Mouse (Mus musculus): ENCODE results near the gene Ankrd34a. TPM values are rescaled to one million over a fixed set of nuclear protein-coding genes. Genes with fewer than 3 reads are reported as not detected.

The Ankrd34a gene
- 0.06 and 0.07 TPM in 2 replicates for polyA plus RNA-seq (2012; ENCODE audit: low replicate concordance)

GRCm38 (mm10) chr3:96596228-96596707 lies at the start of gene Ankrd34a:
Gene Ankrd34a (plus strand): TSS chr3:96596636.

DNA sequence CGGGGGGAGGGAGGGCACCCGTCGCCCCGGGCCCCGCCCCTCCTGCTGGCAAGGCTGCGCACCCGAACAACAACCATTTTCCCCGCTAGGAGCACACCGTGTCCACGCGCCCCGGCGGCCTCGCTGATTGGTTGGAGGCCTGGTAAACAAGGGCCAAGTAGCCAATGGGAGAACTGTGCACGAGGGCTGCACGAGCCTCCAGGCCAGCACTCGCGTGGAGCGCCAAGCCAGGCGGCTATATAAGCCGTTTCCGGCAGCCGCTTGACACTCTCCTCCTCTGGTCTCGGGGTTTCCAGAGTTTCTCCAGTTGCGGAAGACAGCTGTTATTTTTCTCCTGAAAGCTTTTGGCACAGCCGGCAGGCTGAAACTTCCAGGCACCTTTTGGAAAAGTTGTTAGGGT lies 38.7 kb upstream of the Ankrd34a start, which contains the start of gene Txnip:
Gene Txnip, plus strand, starts transcription at position 264 of the 400 bp plus-strand sequence.

DNA sequence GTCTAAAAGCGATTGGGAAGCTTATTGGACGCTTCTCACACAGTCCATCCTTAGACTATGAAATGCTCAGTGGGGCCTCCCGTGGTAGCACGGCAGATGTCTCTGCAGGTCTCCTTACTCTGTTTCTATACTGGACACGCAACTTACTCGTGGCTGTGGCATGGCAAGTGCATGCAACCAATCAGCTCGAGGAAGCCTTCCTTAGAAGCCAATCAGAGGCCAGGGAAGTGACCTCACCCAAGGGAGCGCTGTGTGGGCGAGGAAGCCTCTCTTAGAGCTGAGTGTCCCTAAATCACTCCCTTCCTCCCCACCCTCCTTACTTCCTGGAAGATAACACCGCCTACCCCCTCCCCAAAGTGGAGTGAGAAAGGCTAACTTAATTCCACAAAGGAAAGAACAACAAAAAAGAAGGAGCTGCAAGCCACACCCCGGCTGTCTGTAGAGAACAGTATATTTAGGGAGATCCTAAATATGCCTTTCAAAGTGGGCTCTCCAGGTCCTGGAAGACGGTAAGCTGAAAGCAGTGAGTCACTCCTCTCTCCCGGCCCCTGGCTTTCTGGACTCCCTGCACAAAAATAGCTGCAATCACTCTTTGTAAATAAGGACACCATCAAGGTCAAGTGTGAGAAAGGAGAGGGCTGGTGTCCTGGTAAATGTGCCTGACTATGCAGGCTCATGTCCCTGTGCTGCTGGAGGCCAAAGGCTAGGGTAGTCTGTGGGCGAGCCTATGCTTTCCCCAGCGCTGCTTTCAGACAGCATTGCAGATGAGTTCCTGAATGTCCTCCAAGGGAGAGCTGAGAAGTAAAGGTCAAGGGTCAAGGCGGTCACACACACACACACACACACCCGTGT lies 19.5 kb upstream of the Ankrd34a start, which contains the start of gene Gm16253:
Gene Gm16253, plus strand, starts transcription at position 295 of the 852 bp plus-strand sequence.

DNA sequence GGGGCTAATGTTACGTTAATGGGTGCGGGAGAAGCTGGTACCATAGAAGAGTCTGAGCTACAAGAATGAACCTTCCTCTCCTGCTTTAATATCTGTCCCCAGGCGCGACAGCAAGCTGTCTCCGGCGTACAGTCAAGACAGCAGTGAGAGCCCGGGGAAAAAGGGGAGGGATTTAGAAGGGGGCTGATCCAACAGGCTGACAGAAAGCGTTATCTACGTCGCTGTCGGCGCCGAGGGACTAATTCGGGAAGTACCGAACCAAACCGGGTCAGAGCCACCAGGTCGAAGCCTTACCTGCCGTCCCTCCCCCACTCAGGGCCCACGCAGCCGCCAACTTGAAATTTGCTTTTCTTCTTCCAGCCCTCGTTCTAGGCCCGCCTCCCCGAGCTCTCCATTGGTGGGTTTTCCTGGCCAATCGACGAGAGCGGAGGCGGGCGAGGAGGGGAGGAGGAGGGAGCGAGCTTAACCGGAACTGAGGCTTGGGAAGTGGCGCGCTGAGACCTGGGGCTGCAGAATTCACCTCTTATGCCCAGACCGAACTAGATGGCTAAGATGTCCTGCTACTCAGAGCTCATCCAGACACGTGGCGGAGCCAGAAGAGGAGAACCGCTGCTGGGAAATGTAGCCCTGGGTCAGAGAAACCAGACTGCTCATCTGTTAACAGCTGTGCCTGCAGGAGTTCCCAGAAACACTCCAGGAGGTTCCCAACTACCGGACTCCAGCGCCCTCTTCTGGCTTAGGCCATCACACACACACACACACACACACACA lies 2.5 kb upstream of the Ankrd34a start, which contains the start of gene Polr3gl:
Gene Polr3gl, minus strand, starts transcription at position 392 of the 771 bp plus-strand sequence.

GRCm38 (mm10) chr3:96600639-96601250 lies 4.3 kb downstream of the Ankrd34a start, which contains the start of gene Lix1l:
Gene Lix1l (plus strand): TSS chr3:96601149.

DNA sequence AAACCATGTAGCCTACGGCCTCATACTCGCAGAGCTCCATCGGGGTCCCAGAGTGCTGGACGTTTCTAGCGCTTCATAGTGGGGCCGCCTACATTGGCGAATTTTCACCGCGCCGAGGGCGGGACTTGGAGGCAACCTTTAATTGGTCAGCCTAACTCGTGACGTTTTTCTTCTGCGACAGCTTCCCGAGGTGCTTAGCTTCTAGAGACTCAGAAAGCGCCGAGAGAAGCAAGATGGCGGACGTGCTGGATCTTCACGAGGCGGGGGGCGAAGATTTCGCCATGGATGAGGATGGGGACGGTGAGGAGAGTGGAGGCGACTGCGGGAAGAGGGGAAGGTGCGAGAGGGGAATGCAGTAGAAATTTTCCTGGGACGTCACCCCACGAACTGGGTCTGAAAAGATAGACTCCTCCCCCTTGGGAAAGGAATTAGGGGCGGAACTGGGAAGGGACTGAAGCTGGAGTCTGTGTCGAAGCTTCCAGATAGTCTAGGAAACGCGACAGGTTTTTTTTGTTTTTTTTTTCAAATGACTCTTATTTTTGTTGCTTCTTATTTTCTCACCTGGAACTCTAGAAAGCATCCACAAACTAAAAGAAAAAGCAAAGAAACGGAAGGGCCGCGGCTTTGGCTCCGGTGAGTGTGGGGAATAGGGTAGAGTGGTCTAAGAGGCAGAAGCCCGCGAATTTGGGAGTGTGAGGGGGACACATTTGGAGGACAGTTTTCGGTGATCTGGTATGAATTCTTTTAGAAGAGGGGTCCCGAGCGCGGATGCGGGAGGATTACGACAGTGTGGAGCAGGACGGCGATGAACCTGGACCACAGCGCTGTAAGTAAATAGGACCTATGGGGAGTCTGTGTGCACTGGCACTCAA lies 33.5 kb downstream of the Ankrd34a start, which contains the start of gene Rbm8a:
Gene Rbm8a, plus strand, starts transcription at position 205 of the 872 bp plus-strand sequence.

GRCm38 (mm10) chr3:96634928-96635879 lies 38.8 kb downstream of the Ankrd34a start, which contains the start of the genes Pex11b and Gm42957:
Gene Pex11b (plus strand): TSS chr3:96635376.
Gene Gm42957 (plus strand): TSS chr3:96635474.

DNA sequence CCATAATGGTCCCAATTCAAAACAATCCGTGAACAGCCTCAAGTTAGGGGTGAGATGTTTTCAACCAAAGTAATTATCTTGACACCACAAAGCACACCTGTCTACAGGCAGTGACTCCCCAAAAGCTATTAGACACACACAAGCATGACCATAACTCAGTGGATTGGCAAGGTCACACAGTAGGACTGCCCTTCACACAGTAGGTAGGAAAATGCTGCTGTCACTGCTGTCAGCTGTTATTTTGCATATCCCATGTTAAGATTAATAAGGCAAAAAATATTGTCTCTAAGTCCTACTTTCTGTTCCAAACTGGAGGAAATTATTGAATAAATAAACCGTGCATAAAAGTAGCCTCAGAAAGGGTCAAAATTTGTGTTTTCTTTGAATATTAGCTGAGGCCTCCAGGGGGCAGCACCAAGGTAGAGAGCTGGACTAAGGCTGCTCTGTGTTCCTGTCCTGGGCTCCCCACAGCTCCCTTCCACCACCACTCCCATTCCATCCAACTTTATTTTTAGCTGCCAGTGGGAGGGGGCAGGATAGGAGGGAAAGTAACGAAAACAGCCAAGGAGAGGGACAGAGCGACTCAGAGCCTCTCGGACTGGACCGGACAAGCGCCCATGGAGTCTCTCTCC lies 48.7 kb downstream of the Ankrd34a start, which contains the start of gene Itga10:
Gene Itga10, plus strand, starts transcription at position 567 of the 632 bp plus-strand sequence.

Other genes with a start within 250 kb of the Ankrd34a start
- gene BC107364, start 144.3 kb upstream of the Ankrd34a start, polyA plus RNA-seq (2012; ENCODE audit: low replicate concordance), result not detected in 2 replicates
- gene Hfe2, start 71.5 kb upstream of the Ankrd34a start, polyA plus RNA-seq (2012; ENCODE audit: low replicate concordance), result 1.5 and 2.1 TPM in 2 replicates
- gene Txnip, start 38.7 kb upstream of the Ankrd34a start, polyA plus RNA-seq (2012; ENCODE audit: low replicate concordance), result 34.0 and 55.7 TPM in 2 replicates
- gene Gm16253, start 19.7 kb upstream of the Ankrd34a start, polyA plus RNA-seq (2012; ENCODE audit: low replicate concordance), result not detected in 2 replicates
- 19.9 and 30.0 TPM in 2 replicates for gene Polr3gl, start 2.5 kb upstream of the Ankrd34a start, polyA plus RNA-seq (2012; ENCODE audit: low replicate concordance)
- 0.42 and 0.54 TPM in 2 replicates for gene Lix1l, start 4.5 kb downstream of the Ankrd34a start, polyA plus RNA-seq (2012; ENCODE audit: low replicate concordance)
- gene Rbm8a, start 33.3 kb downstream of the Ankrd34a start, polyA plus RNA-seq (2012; ENCODE audit: low replicate concordance), result 13.2 and 89.9 TPM in 2 replicates
- gene Pex11b, start 38.7 kb downstream of the Ankrd34a start, polyA plus RNA-seq (2012; ENCODE audit: low replicate concordance), result 3.6 and 5.2 TPM in 2 replicates
- gene Gm42957, start 38.8 kb downstream of the Ankrd34a start, polyA plus RNA-seq (2012; ENCODE audit: low replicate concordance), result 0.11 TPM in 1 of 2 replicates, not detected in the other
- 0.09 and 0.31 TPM in 2 replicates for gene Itga10, start 48.9 kb downstream of the Ankrd34a start, polyA plus RNA-seq (2012; ENCODE audit: low replicate concordance)
- 0.35 and 0.87 TPM in 2 replicates for gene Ankrd35, start 73.5 kb downstream of the Ankrd34a start, polyA plus RNA-seq (2012; ENCODE audit: low replicate concordance)
- gene Pias3, start 99.7 kb downstream of the Ankrd34a start, polyA plus RNA-seq (2012; ENCODE audit: low replicate concordance), result 56.0 and 58.8 TPM in 2 replicates
- gene Nudt17, start 111.9 kb downstream of the Ankrd34a start, polyA plus RNA-seq (2012; ENCODE audit: low replicate concordance), result 2.5 and 4.1 TPM in 2 replicates
- 6.8 and 7.4 TPM in 2 replicates for gene Polr3c, start 131.0 kb downstream of the Ankrd34a start, polyA plus RNA-seq (2012; ENCODE audit: low replicate concordance)
- gene Rnf115, start 131.0 kb downstream of the Ankrd34a start, polyA plus RNA-seq (2012; ENCODE audit: low replicate concordance), result 25.0 and 42.4 TPM in 2 replicates
- gene Pdzk1, start 232.6 kb downstream of the Ankrd34a start, polyA plus RNA-seq (2012; ENCODE audit: low replicate concordance), result 0.04 TPM in 1 of 2 replicates, not detected in the other
- 7.3 and 8.0 TPM in 2 replicates for gene Cd160, start 232.7 kb downstream of the Ankrd34a start, polyA plus RNA-seq (2012; ENCODE audit: low replicate concordance)

All from hematopoietic multipotent progenitor cell, adult 10-12 weeks (in vitro differentiated cells).